Mouse (Mus musculus): ENCODE results near the gene Il1rl1.

The Il1rl1 gene

DNA sequence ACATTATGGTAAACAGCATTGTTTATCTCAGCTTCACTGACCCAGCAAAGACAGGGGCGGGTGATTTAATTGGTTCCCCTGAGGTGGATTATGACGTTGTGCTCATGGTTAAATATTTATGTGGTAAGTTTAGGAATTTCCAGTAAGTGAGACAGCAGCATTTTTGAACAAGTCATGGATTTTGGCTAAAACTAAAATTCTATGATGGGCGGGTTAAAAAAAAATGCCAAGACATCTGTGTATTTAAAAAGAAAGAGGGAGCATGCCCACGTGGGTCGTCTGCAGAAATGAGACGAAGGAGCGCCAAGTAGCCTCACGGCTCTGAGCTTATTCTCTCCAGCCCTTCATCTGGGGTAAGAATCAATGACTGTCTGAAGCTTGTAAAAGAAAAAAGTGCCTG lies 10.1 kb downstream of the Il1rl1 start:
- DNase-seq (ENCODE audit: low spot score): no peak

DNA sequence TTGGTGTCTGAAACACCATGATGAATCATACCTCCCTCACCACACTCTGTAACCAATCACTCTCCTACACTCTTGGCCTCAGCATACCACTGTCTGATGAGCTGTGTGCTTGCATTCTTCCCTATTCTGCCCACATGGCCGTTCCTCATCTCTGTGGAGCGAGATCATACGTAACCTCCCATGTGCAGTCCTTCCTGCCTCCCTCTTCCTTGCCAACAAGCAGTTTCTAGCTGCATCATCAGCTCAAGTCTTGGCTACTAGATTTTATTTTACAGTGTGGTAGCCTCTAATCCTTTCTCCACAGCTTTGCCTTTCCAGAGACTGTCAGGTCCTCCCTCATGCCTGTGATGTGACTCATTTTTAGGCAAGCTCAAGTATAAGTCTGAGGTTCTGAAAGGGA lies 15.4 kb downstream of the Il1rl1 start:
- no peak for DNase-seq (ENCODE audit: low spot score)

- DNase-seq (ENCODE audit: low spot score): peak; percentile 76
Observed at GRCm38 (mm10) chr1:40465477-40466430, 36.4 kb downstream of the Il1rl1 start, which contains the start of gene Il18r1. Gene Il18r1, plus strand, starts transcription at chr1:40465552.

GRCm38 (mm10) chr1:40467306-40467705 lies 37.9 kb downstream of the Il1rl1 start:
- no peak for DNase-seq (ENCODE audit: low spot score)

DNA sequence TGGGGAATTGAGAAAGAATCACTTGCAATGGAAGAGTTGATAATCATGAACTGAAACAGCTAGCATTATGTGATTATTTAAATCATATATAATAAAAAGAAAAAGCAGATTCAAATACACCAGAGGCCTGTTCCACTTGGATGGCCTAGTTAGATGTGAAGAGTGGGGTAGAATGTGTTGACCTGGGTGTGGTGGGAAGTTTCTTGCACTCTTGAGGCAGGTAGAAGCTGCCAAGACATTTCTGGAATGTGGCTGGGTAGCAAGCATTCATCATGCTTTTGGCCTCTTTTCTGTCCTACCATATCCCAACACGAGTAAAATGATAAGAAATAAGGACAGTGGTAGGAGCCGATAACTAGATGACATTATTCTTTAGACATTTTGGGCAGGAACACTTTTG lies 39.4 kb downstream of the Il1rl1 start:
- no peak for DNase-seq (ENCODE audit: low spot score)

DNA sequence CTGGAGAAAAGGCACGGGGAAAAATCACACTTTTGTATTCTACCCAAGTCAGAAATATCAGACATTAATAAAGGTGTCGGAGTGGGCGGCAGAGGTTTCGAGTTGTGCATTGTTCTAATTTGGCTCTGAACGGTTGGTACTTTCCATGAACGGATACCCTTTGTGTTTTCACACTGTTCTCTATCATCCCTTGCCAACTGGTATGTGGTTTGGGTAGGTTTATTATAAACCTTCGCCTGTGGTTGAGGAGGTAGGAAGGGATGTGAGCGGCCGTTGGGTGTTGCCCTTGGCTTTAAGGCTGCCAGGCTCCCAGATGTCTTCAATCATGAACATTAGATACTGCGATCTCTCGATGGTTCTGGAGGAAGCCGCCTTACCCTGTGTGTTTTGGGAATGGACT lies 40.5 kb downstream of the Il1rl1 start:
- DNase-seq (ENCODE audit: low spot score): no peak

GRCm38 (mm10) chr1:40472401-40472800 lies 43.0 kb downstream of the Il1rl1 start:
- DNase-seq (ENCODE audit: low spot score): no peak

DNA sequence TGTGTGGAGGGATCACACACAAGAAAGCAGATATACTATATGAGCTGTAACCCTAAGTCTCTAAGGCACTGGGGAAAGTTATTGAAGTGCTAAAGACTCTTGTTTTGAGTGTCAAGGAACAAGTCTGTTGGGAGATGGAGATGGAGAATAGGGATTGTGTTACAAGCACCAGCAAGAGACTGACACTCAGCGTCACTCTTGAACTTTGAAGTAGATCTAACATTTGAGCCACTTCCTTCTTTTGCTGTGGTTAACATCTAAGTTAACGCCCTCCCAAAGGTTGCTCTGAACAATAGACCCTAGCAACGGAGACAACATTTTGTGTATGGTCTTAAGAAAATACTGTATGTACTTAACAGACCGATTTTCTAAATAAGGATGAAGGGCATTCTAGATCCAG lies 44.3 kb downstream of the Il1rl1 start:
- DNase-seq (ENCODE audit: low spot score): no peak

- DNase-seq (ENCODE audit: low spot score): no peak
Observed at GRCm38 (mm10) chr1:40474336-40474735, 45.0 kb downstream of the Il1rl1 start.

- no peak for DNase-seq (ENCODE audit: low spot score)
Observed at GRCm38 (mm10) chr1:40475697-40476096, 46.3 kb downstream of the Il1rl1 start.

- no peak for DNase-seq (ENCODE audit: low spot score)
Observed at GRCm38 (mm10) chr1:40476756-40477155, 47.4 kb downstream of the Il1rl1 start.

- no peak for DNase-seq (ENCODE audit: low spot score)
Observed at GRCm38 (mm10) chr1:40479505-40479923, 50.1 kb downstream of the Il1rl1 start.

GRCm38 (mm10) chr1:40494594-40494993 lies 65.2 kb downstream of the Il1rl1 start:
- no peak for DNase-seq (ENCODE audit: low spot score)

DNA sequence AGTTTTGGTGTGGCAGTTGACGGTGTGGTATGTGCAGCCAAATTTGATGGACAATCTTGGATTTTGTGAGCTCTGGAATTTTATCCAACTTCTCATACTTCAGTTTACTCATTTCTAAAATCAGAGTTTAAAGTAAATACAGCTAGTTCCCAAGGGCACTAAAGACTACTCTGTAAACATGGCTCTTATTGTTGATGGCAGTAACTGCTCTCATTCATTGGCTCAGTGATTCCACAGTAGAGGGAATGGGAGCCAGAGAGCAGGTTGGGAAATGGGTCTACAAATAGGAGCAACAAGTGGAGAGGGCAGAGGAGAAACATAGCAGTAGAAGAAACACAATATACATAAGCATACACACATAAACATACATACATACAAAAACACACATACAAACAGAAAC lies 70.3 kb downstream of the Il1rl1 start:
- no peak for DNase-seq (ENCODE audit: low spot score)

DNA sequence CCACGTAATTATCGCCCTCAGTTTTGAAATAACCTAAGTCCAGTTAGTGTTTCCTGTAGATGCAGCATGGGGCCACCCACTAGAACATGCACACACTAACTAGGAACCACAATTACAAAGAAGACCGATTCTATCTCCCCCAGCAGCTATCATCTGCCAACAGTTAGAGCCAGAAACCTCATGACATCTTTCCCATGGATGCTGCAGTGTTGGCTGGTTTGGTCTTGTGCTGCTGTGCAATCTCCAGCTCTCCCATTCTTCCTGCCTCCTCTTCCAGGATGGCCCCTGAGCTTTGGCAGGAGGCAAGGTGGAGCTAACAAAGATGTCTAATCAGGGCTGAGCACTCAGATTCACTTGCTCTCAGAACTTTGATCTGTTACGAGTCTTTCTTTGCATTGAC lies 71.8 kb downstream of the Il1rl1 start:
- DNase-seq (ENCODE audit: low spot score): no peak

DNA sequence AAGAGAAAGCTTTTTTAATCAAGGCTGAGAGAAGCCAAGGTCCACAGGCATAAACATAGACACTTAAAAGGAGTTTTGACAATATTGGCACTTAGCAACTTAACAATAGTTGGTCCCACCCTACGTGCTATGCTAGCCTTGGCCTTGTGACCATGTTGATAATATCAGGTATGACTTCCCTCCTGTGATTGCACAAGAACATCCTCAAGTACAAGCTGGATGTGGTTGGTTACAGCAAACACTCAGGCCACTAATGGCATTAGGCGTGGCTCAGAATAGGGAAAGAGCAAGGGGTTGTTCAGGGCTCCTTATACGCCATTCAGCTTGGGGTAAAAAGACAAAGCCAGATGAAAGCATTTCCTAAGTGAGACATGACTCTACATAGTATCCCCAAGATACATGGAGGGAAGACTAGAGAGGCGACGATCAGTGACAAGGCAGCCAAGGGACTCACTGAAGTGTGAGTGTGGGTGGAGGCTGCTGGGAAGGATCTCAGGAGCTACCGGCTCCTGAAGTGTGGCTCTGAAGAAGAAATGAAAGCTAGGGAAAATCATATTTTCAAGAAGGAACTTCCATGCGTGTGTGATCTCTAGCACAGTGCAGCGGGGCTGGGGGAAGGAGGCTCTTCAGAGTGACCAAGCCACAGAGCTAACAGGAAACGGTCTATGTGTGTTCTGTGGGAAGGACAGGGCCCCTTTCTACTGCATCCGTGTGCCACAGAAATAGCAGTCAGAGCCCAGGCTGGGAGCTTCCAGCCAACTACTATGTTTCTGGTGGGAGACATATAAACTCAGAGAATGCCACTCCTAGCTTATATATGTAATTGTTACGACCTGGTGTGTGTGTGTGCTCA lies 72.4 kb downstream of the Il1rl1 start:
- DNase-seq (ENCODE audit: low spot score): no peak

DNA sequence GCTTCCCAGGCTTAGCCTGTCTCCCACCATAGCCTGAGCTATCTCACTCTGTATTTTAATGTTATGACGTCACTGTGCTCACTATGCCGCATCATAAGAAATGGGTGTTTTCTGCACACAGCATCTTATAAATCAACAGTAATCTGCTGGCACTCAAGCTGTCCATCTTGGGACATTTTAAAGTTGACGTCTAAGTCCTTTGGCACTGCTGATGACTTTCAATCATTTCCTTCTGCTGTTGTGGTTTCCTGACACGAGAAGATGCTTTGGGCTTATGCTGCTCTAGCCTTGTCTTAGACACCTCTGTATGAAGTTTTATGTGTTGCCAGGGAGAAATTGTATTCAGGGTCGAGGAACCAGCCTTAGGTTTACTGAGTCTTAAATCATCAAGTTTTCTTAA lies 75.2 kb downstream of the Il1rl1 start:
- no peak for DNase-seq (ENCODE audit: low spot score)

Measured in urinary bladder, postnatal 14 days (tissue).